Mouse (Mus musculus) forebrain, embryonic 11.5 days (tissue): ENCODE measurements around the gene Max. TPM values are rescaled to one million over a fixed set of nuclear protein-coding genes. Genes with fewer than 3 reads are reported as not detected.

ENCODE experiments used
- ATAC-seq: fragments of 200-750 bp; cut with Nextera tagmentation; replicated peaks from 2 replicates; pipeline ENCODE4 v1.8.0; 2017; ENCODE audit warnings: moderate TSS enrichment; ENCODE audit not compliant: low FRiP score
- DNase-seq: peaks from one replicate; pipeline ENCODE4 v3.0.0-alpha.2; 2017; ENCODE audit warnings: low spot score
- H3K27ac ChIP-seq: fragments of 300-500 bp; sonication (generic); 2 replicates; pipeline ENCODE4 v1.5.1; 2014; ENCODE audit warnings: low read depth, low read length
- H3K27me3 ChIP-seq: fragments of 300-500 bp; sonication (generic); 2 replicates; pipeline ENCODE4 v1.6.1; 2014; ENCODE audit warnings: mild to moderate bottlenecking, low read length, mixed read lengths; ENCODE audit not compliant: control insufficient read depth, insufficient read depth
- H3K36me3 ChIP-seq: fragments of 300-500 bp; sonication (generic); 2 replicates; pipeline ENCODE4 v1.6.1; 2014; ENCODE audit warnings: mild to moderate bottlenecking, low read length, moderate library complexity, mixed read lengths; ENCODE audit not compliant: control insufficient read depth, insufficient read depth
- H3K4me1 ChIP-seq: fragments of 300-500 bp; sonication (generic); replicated peaks from 2 replicates; pipeline ENCODE4 v1.6.1; 2014; ENCODE audit warnings: low read length, mixed read lengths; ENCODE audit not compliant: control insufficient read depth, insufficient read depth
- H3K4me2 ChIP-seq: fragments of 300-500 bp; sonication (generic); 2 replicates; pipeline ENCODE4 v1.6.1; 2014; ENCODE audit warnings: low read depth, mild to moderate bottlenecking, low read length, moderate library complexity, mixed read lengths; ENCODE audit not compliant: severe bottlenecking
- H3K4me3 ChIP-seq: fragments of 300-500 bp; sonication (generic); 2 replicates; pipeline ENCODE4 v1.5.1; 2014; ENCODE audit warnings: low read depth, low read length
- H3K9ac ChIP-seq: fragments of 300-500 bp; sonication (generic); 2 replicates; pipeline ENCODE4 v1.6.1; 2014; ENCODE audit warnings: low read length
- H3K9me3 ChIP-seq: fragments of 300-500 bp; sonication (generic); 2 replicates; pipeline ENCODE4 v1.6.1; 2016; ENCODE audit warnings: low read length, mixed read lengths; ENCODE audit not compliant: control insufficient read depth
- WGBS: fragments of 180-500 bp; shearing (Covaris S2); extraction: QIAGEN DNeasy Blood & Tissue Kit; methylation state at CpG from one replicate; pipeline ENCODE4 v1.1.7; 2014; 5-methylcytosine and 5-hydroxymethylcytosine counted together
- polyA plus RNA-seq: library from polyadenylated mRNA; unstranded; fragments of >200 nt; fragmentation: Nextera tagmentation; extraction: Ambion mirVana; gene quantifications from 2 replicates; pipeline ENCODE4 v1.2.1, GENCODE M21; 2014

Gene Max
- polyA plus RNA-seq, 1 experiment from 2014 or later: 21.5 TPM

DNA sequence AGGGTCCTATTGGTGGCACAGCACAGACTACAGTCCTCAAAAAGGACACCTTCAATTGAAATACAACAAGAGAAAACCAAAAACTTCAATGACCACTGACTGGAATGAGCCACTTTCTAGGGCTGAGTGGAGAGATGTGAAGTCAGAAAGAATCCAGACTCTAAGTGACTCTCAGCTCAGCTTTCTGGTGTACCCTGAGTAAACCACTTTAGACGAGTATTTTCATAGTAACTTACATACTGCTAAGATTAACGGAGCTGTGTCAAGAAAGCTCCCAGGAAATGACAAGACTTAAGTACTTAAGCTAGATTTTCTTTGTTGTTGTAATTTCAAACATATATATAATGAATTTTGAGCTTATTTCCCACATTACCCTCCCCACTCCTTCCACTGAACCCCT is 13.8 kb downstream of the Max start:
- whole genome bisulfite sequencing: 91% methylated on average over 2 of the region's 2 CpGs
- Histone ChIP-seq H3K9ac (no peak overlapping the region), H3K4me1 (no peaks in the 10 kb centered on the region), H3K36me3 (peaks cover 4% of the 10 kb centered on the region; the same call in 1 of the 2 replicates), H3K9me3 (no peaks in the 10 kb centered on the region), H3K4me2 (no peak overlapping the region), H3K4me3 (no peak overlapping the region), H3K27me3 (no peaks in the 10 kb centered on the region), H3K27ac (no peak overlapping the region)
- ATAC-seq: no peak
- no peak for DNase-seq

DNA sequence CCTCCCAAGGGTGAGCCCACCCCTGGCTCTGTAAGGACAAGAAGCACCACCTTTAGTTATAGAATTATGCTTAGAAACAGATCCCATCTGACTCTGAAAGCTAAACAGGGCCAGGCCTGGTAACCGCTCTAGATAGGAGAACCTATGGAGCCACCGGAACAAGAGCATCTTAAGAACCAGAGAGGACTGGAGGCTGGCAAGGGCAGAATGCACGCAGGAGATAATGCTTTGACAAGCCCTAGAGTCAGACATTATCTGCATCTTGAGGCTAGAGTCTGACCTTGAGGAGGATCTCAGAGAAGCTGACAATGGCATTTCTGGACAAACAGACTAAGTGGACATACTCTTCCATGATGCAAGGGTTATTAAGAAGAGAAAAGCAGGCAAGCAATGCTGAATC is 14.5 kb downstream of the Max start:
- H3K27me3 ChIP-seq: no peaks in the 10 kb centered on the region
- no peak for ATAC-seq
- H3K4me1 ChIP-seq: no peaks in the 10 kb centered on the region
- no peaks in the 10 kb centered on the region for H3K9me3 ChIP-seq
- peaks cover 4% of the 10 kb centered on the region; the same call in 1 of the 2 replicates for H3K36me3 ChIP-seq
- H3K27ac ChIP-seq: no peak overlapping the region
- no peak overlapping the region for H3K4me3 ChIP-seq
- WGBS: 96% methylated on average over 3 of the region's 3 CpGs
- H3K4me2 ChIP-seq: no peak overlapping the region
- DNase-seq: no peak
- no peak overlapping the region for H3K9ac ChIP-seq

DNA sequence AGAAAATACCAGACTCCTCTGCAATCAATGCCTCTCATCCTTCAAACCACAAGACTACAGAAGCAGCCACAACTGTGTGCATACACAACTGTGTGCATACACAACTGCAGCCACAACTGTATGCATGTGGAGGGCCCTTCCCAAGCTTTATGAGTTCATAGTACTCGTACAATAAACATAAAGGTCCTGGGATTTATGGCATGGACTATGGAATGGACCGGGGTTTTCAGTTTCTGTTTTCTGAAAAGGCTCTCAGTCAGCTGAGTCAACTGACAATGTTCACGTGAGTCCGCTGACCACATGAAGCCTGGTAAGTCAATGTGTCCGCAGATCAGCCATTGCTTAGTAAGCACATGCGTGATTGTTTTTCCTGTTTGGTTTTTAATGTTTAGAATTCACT is 18.5 kb downstream of the Max start:
- whole genome bisulfite sequencing: 91% methylated on average over 6 of the region's 6 CpGs
- no peak overlapping the region for H3K9ac ChIP-seq
- no peak overlapping the region for H3K27ac ChIP-seq
- DNase-seq (no peak), ATAC-seq (no peak)
- no peaks in the 10 kb centered on the region for H3K9me3 ChIP-seq
- no peaks in the 10 kb centered on the region for H3K4me1 ChIP-seq
- H3K4me2 ChIP-seq: no peak overlapping the region
- no peak overlapping the region for H3K4me3 ChIP-seq
- H3K27me3 ChIP-seq: no peaks in the 10 kb centered on the region
- peaks cover 6% of the 10 kb centered on the region for H3K36me3 ChIP-seq

DNA sequence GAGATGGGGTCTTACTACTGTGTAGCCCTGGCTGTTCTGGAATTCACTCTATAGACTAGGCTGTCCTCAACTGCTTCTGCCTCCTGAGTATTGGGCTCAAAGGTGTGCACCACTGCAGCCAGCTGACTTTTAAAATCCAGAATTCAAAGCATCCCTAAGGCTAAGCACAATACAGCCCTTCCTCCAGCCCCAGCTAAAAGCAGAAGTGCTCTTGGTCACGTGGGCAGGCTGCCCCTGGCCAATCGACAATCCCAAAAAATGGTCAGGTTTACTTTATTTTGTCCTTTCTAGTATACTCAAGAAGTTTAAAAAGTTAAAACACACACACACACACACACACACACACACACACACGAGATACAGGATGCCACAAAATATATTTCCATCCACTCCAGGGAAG is 19.0 kb downstream of the Max start:
- Histone ChIP-seq H3K4me2 (no peak overlapping the region), H3K36me3 (peaks cover 8% of the 10 kb centered on the region), H3K9me3 (no peaks in the 10 kb centered on the region), H3K27me3 (no peaks in the 10 kb centered on the region), H3K4me1 (no peaks in the 10 kb centered on the region), H3K4me3 (no peak overlapping the region), H3K9ac (no peak overlapping the region), H3K27ac (no peak overlapping the region)
- 84% methylated on average over 3 of the region's 3 CpGs for WGBS
- ATAC-seq: no peak
- DNase-seq: no peak

DNA sequence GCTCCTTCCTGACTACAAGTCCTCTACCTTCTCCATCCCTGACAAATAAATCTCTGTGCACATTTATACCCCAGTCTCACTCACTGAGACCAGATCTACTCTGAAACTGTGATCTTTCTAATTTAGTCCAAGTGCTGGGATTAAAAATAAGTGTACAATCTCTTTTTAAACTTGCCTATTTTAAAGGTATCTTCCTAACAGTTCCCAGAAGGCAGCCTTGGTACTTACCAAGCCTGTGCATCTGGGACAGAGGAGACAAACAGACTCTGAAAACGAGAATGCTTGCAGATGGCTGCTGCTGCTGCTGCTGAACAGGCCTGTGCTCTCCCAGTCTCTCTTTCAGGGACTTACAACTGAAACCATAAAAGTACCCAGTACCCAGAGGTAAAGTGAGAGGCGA is 19.5 kb downstream of the Max start:
- DNase-seq (no peak), ATAC-seq (no peak)
- Histone ChIP-seq H3K4me1 (no peaks in the 10 kb centered on the region), H3K27me3 (no peaks in the 10 kb centered on the region), H3K9ac (no peak overlapping the region), H3K27ac (no peak overlapping the region), H3K4me2 (no peak overlapping the region), H3K4me3 (no peak overlapping the region), H3K9me3 (no peaks in the 10 kb centered on the region), H3K36me3 (peaks cover 11% of the 10 kb centered on the region)
- 89% methylated on average over 2 of the region's 2 CpGs for WGBS

DNA sequence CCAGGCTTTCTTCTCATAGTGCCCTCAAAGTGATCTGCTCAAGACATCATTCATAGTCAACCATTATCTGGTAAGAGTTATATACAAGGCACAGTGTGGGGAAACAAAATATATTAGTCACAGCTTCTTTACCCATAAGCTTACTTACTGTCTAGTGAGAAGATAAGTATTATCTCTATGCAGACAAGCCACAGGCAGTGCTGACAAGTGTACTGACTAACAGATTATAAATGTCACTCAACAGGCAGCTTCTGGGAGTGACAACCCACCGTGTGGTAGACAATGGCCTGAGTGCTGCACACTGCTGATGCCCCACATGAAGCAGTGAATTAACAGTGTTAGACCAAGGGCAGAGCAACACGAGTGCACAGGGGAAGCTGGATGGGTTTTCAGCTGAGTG is 20.5 kb downstream of the Max start:
- 79% methylated on average over 2 of the region's 2 CpGs for WGBS
- Histone ChIP-seq H3K4me1 (no peaks in the 10 kb centered on the region), H3K27ac (no peak overlapping the region), H3K4me2 (no peak overlapping the region), H3K9me3 (no peaks in the 10 kb centered on the region), H3K27me3 (no peaks in the 10 kb centered on the region), H3K36me3 (peaks cover 11% of the 10 kb centered on the region), H3K4me3 (no peak overlapping the region), H3K9ac (no peak overlapping the region)
- DNase-seq (no peak), ATAC-seq (no peak)

DNA sequence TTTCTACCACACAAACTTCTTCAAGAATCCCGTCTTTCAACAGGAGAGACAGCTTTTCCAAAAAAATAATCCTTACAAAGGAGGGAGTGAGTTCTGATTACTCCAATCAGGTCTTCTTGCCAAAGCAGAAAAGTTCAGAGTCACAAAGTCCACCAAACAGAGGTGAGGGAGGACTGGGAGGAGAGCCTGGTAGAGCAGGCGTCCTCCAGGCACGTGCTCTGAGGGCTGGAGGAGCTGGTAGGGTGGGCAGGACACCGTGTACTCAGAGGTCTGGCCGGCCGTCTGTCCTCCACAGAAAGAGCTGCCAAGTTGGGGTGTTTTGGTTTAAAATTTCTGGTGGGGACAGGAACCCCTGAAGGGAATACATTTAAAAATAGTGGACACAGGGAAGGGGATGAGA is 24.0 kb downstream of the Max start:
- H3K4me2 ChIP-seq: no peak overlapping the region
- H3K4me1 ChIP-seq: no peaks in the 10 kb centered on the region
- 93% methylated on average over 6 of the region's 6 CpGs for WGBS
- DNase-seq (no peak), ATAC-seq (no peak)
- no peak overlapping the region for H3K9ac ChIP-seq
- H3K27me3 ChIP-seq: no peaks in the 10 kb centered on the region
- no peak overlapping the region for H3K27ac ChIP-seq
- peaks cover 19% of the 10 kb centered on the region for H3K36me3 ChIP-seq
- H3K9me3 ChIP-seq: no peaks in the 10 kb centered on the region
- no peak overlapping the region for H3K4me3 ChIP-seq

DNA sequence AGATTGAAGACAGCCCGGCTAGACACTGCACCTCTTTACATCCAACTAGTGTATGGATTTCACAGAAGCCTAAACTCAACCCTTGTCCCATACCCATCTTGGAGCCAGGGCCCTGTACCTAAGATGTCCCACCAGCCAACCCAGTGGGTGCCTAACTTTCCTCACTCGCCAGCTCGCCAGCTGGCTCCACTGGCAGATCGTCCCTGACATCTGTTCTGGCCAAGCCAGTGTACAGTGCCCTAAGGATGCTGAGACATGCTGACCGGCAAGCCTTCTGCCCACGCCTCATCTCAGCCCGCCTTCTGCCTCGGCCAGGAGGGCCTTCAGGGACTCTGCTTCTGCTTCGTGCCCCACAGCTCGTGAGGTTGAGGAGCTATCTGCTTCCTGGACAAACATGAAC is 25.8 kb downstream of the Max start:
- H3K27ac ChIP-seq: no peak overlapping the region
- H3K27me3 ChIP-seq: no peaks in the 10 kb centered on the region
- no peak overlapping the region for H3K4me3 ChIP-seq
- DNase-seq (no peak), ATAC-seq (no peak)
- no peaks in the 10 kb centered on the region for H3K9me3 ChIP-seq
- H3K9ac ChIP-seq: no peak overlapping the region
- H3K36me3 ChIP-seq: peaks cover 19% of the 10 kb centered on the region
- no peak overlapping the region for H3K4me2 ChIP-seq
- no peaks in the 10 kb centered on the region for H3K4me1 ChIP-seq
- WGBS: 93% methylated on average over 10 of the region's 10 CpGs

DNA sequence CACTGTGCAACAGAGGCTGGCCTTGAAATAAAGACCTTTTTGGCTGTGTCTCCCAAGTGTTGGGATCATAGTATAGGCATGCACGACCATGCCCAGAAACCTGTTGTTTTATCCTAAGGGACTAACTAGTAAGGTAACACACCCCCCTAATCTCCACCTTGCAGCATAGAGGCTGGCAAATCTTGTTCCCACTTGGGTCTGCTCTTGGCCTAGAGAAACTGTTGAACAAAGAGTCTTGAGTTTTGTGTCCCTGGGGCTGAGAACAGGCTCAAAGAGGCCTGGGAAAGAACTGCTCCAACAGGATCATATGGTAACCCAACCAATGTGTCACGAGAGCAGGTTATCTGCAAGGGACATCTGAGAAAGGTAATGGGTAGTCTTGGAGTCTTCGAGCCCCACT is 27.6 kb downstream of the Max start:
- ATAC-seq: no peak
- Histone ChIP-seq H3K27ac (no peak overlapping the region), H3K9me3 (no peaks in the 10 kb centered on the region), H3K36me3 (peaks cover 18% of the 10 kb centered on the region), H3K9ac (no peak overlapping the region), H3K27me3 (no peaks in the 10 kb centered on the region), H3K4me1 (0 out of 2 replicates have a peak, but pooled peaks cover 2% of the 10 kb centered on the region), H3K4me2 (no peak overlapping the region), H3K4me3 (no peak overlapping the region)
- 94% methylated on average over 3 of the region's 3 CpGs for WGBS
- no peak for DNase-seq
